Mouse (Mus musculus) cerebellum, adult 11-12 months (tissue): ENCODE results near the gene Nlrp2.

Experiments
- DNase-seq: peaks from one replicate; pipeline ENCODE4 v3.0.0; 2022

The Nlrp2 gene

GRCm38 (mm10) chr7:5350935-5351334, at the start of gene Nlrp2:
TSS of gene Nlrp2 (minus strand) at chr7:5351035.
- DNase-seq, result no peak

DNA sequence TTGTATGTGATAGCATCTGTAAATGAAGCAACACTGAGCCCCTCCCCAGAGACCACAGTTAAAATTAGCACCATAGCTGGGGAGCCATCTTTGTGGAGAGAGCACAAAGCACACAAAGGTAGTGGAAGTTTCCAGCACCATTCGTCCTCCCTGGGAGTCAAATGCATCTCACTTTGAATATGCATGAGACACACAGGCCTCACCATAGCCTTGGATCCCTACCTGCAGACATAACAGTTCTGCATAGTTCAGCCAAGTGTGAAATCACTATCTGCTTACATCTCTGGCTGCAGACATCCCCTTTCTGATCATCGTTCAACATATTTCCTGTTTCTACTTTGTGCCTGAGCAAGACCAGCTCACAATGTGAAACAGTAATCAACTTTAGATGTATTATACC, 15.9 kb upstream of the Nlrp2 start:
- DNase-seq, result no peak

DNA sequence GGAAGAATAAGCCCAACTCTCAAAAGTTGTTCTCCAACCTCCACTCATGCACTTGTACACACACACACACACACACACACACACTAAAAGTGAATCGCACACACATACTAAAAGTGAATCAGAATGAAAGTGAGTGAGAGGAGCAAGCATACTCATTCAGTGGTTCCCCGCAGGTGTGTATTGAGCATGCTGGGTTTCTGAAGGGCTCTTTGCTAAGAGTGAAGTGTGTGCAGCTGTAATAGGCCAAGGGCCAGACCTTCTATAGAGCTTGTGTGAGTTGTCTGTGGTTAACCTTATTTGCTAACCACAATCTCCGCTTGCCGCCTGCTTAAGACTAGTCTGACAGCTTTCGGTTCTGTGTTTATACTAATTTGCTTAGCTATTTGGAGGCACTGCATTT, 12.8 kb upstream of the Nlrp2 start:
- no peak for DNase-seq

DNA sequence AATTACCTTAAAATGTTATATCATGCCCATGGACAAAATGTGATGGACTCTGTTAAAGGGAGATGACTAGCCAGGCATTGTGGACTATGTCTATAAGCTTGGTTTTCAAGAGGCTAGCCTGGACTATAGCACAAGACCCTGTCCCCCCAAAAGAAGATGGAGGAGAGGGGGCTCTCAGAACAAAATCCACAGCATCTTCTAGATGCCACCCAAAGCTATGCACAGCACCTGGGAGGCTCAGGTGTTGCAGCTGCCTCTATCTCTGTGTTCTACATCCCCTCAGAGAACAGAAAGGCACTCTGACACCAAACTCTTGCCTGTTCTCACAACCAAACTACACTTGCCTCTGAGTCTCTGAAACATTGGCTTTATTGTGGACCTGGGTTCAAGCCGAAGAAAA, 598 bp downstream of the Nlrp2 start, which contains the start of gene Gm5065:
TSS of gene Gm5065 (plus strand) at position 301 of the 400 bp plus-strand sequence.
- no peak for DNase-seq

DNA sequence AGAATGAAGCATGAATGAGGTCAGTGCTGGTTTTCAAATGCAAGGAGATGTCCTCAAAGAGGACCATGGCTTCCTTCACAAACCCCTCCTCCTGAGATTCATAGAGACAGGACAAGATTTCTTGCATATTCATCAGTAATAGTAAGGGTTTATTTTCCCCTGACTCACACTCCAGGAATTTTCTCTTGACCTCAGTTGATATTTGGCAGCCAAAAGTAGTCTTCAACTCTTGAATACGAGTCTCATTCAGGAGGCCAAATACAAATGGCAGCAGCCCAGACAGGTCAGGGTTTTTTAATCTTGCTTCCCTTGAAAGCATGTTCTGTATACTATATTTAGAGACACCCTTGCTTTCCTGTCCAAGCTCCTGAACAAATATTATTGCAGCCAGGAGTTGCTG, 23.3 kb downstream of the Nlrp2 start:
- DNase-seq, result no peak

GRCm38 (mm10) chr7:5288281-5288680, 62.6 kb downstream of the Nlrp2 start:
- DNase-seq, result no peak

DNA sequence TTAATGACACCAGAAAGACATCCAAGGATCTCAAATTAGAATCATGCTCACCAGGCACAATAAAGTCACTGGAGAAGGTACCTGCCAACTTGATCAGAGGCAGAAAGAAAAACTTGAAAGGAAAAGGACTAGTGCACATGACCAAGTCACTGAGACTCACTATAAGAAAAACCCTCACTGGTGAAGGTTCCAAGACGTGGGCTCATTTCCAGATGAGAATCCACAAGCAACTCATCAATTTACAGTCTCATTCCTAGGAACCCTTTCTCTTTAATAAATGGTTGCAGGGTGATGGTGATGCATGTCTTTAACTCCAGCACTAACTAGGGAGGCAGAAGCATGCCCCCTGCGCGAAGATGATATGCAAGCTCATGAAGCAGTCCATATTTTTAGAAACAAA, 87.8 kb downstream of the Nlrp2 start:
- DNase-seq, result no peak
